Comparison of ENCODE assay signal across 7 mouse cellular contexts in the genomic region with DNA sequence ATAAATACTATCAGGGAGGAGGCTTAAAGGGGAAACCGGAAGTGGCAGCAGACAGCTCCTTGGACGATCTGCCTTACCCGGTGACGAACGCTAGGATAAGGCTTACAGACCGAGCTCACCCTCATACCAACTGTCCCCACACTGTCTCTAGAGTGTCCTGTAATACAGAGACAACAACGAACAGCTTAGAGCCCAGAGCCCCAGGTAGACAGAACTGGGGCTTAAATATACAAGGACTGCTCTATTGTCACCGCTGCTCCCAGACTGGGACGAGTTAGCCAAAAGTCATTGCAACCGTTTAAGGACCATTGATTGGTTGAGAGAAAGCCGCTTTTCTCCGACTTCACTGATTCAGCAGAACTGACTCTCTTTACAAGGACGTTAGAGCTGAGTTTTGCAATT. TPM values are rescaled to one million over a fixed set of nuclear protein-coding genes. Genes with fewer than 3 reads are reported as not detected.
DNase-seq lines count a peak whose midpoint lies in the region; ATAC-seq and TF ChIP-seq lines count a peak whose summit lies in the region.

No protein-coding gene starts in this region.

- ATAC-seq in hindbrain, embryonic 14.5 days (ENCODE audit: low FRiP score), result no peak
- no peak for ATAC-seq in midbrain, embryonic 12.5 days (ENCODE audit: low FRiP score, low read depth)

- no peaks in the 10 kb centered on the region for H3K36me3 ChIP-seq in kidney, adult 2 months (ENCODE audit: control insufficient read depth, insufficient read depth, low read length)
- H3K36me3 ChIP-seq in hindbrain, embryonic 14.5 days (replicated peaks; ENCODE audit: control insufficient read depth, insufficient read depth), result no peaks in the 10 kb centered on the region
- no peaks in the 10 kb centered on the region for H3K36me3 ChIP-seq in midbrain, embryonic 12.5 days

- H3K9me3 ChIP-seq in hindbrain, embryonic 14.5 days (ENCODE audit: control insufficient read depth, low read length), result no peaks in the 10 kb centered on the region
- H3K9me3 ChIP-seq in midbrain, embryonic 12.5 days, result no peaks in the 10 kb centered on the region

- 39% methylated on average over 13 of the region's 13 CpGs for WGBS in kidney, adult 2 months
- 49% methylated on average over 13 of the region's 13 CpGs for WGBS in hindbrain, embryonic 14.5 days
- WGBS in midbrain, embryonic 12.5 days, result 53% methylated on average over 13 of the region's 13 CpGs

- H3K4me3 ChIP-seq in kidney, adult 2 months (ENCODE audit: insufficient read depth, low read depth, low read length), result peak overlapping the region; percentile 30; the same call in 1 of the 2 replicates
- H3K4me3 ChIP-seq in brown adipose tissue, adult 24 weeks (ENCODE audit: insufficient read depth, low read depth, low read length), result peak overlapping the region; percentile 47
- no peak overlapping the region for H3K4me3 ChIP-seq in hindbrain, embryonic 14.5 days (replicated peaks; ENCODE audit: low read length)
- H3K4me3 ChIP-seq in midbrain, embryonic 12.5 days, result no peak overlapping the region

- H3K4me1 ChIP-seq in kidney, adult 2 months (ENCODE audit: control insufficient read depth, insufficient read depth, low read length), result peaks cover 5% of the 10 kb centered on the region; the same call in 1 of the 2 replicates
- no peaks in the 10 kb centered on the region for H3K4me1 ChIP-seq in brown adipose tissue, adult 24 weeks (ENCODE audit: control insufficient read depth, insufficient read depth, insufficient read length, low read length)
- no peaks in the 10 kb centered on the region for H3K4me1 ChIP-seq in hindbrain, embryonic 14.5 days (replicated peaks; ENCODE audit: control insufficient read depth, insufficient read depth, low read length)
- H3K4me1 ChIP-seq in midbrain, embryonic 12.5 days, result no peaks in the 10 kb centered on the region

- TF ChIP-seq CTCF in kidney, adult 2 months (conservative IDR thresholded peaks at IDR 0.05; ENCODE audit: insufficient read depth, insufficient read length, low read depth, low read length), result no peak

- no peak for TF ChIP-seq POLR2A in kidney, adult 2 months (IDR thresholded peaks at IDR 0.05; ENCODE audit: low read depth, low read length)

- no peak overlapping the region for H3K9ac ChIP-seq in hindbrain, embryonic 14.5 days
- H3K9ac ChIP-seq in midbrain, embryonic 12.5 days (replicated peaks), result no peak overlapping the region

- intact Hi-C loops in left cerebral cortex, postnatal 4 days (cut with DNase I), result no loop called here

- H3K4me2 ChIP-seq in hindbrain, embryonic 14.5 days (replicated peaks), result peak overlapping the region; percentile 8; the same call in 1 of the 2 replicates
- peak overlapping the region; percentile 18; the same call in 1 of the 2 replicates for H3K4me2 ChIP-seq in midbrain, embryonic 12.5 days (replicated peaks)

- no peak for DNase-seq in kidney, adult 2 months
- no peak for DNase-seq in kidney, postnatal 25 days
- DNase-seq in hindbrain, embryonic 14.5 days (ENCODE audit: low spot score), result no peak
- DNase-seq in layer of hippocampus, postnatal 36 days, result no peak
- no peak for DNase-seq in left cerebral cortex, postnatal 4 days

- H3K27me3 ChIP-seq in kidney, adult 2 months (replicated peaks; ENCODE audit: control insufficient read depth, insufficient read depth, low read length), result no peaks in the 10 kb centered on the region
- H3K27me3 ChIP-seq in hindbrain, embryonic 14.5 days (ENCODE audit: control insufficient read depth, insufficient read depth, low read length), result no peaks in the 10 kb centered on the region
- 0 out of 2 replicates have a peak, but pooled peaks cover 5% of the 10 kb centered on the region for H3K27me3 ChIP-seq in midbrain, embryonic 12.5 days

- no peak overlapping the region for H3K27ac ChIP-seq in kidney, adult 2 months (ENCODE audit: insufficient read depth, low read depth, low read length)
- no peak overlapping the region for H3K27ac ChIP-seq in brown adipose tissue, adult 24 weeks (replicated peaks; ENCODE audit: low read depth, low read length)
- H3K27ac ChIP-seq in hindbrain, embryonic 14.5 days, result no peak overlapping the region
- no peak overlapping the region for H3K27ac ChIP-seq in midbrain, embryonic 12.5 days (replicated peaks)

RNA-seq across cellular contexts. Expression of gene Eml4, which starts 15.5 kb away (rescaled TPM):
- 6.1 and 7.1 TPM in 2 replicates for polyA plus RNA-seq in kidney, adult 2 months (2012; rRNA removed)
- polyA plus RNA-seq in brown adipose tissue, adult 24 weeks (2012; ENCODE audit: insufficient read depth, insufficient read length, missing spikeins), result 2.5 and 2.7 TPM in 2 replicates
- polyA plus RNA-seq in hindbrain, embryonic 14.5 days (2014; fragmentation: Nextera tagmentation; extraction: Ambion mirVana), result 37.2 and 41.0 TPM in 2 replicates
- polyA plus RNA-seq in midbrain, embryonic 12.5 days (2016; fragmentation: Nextera tagmentation; extraction: Ambion mirVana), result 43.4 and 47.4 TPM in 2 replicates
- 10 to 100 TPM; 25.8 to 27.0 TPM for total RNA-seq in layer of hippocampus, postnatal 36 days (2021)
- total RNA-seq in left cerebral cortex, postnatal 4 days (2021), result 10 to 100 TPM; 44.9 to 47.8 TPM

Comparison
In these comparisons a context has a peak if more than half of its experiments do, and no peak if none do; other contexts are left out.
1. H3K4me3 ChIP-seq: peak in kidney, adult 2 months (single experiment) and brown adipose tissue, adult 24 weeks (single experiment); none in hindbrain, embryonic 14.5 days (single experiment) and midbrain, embryonic 12.5 days (single experiment).